Mouse (Mus musculus): ENCODE measurements around the gene Dbi.

- TF ChIP-seq POLR2A (IDR thresholded peaks at IDR 0.05; ENCODE audit: control insufficient read depth, extremely low read depth, insufficient read depth, low read length, poor library complexity) (no peak), CTCF (IDR thresholded peaks at IDR 0.05; ENCODE audit: borderline replicate concordance, control insufficient read depth, extremely low read depth, insufficient read depth, low read length, poor library complexity) (no peak)
Observed at GRCm38 (mm10) chr1:120070168-120070567, 50.7 kb downstream of the Dbi start.

Measured in thymus, adult 2 months (tissue).